Mouse (Mus musculus): Measurements from ENCODE around the gene Lpin1.

The Lpin1 gene

DNA sequence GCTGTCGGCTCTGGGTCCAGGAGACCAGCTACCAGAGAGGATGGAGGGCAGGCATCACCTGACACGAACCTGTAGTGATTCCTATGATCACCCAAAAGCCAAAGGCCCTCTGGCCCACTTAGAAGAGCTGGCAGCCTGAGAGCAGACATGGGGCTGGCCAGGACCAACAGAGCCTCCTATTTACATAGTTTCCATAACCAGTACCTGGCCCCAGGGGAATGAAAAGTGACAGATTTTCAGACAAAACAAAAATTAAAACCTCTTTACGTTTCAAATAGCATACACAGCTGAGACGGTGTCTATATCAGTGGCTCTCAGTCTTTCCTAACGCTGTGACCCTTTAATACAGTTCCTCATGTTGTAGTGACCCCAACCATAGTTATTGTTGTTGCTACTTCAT lies 83.9 kb downstream of the Lpin1 start:
- no peak for DNase-seq (ENCODE audit: low spot score)

GRCm38 (mm10) chr12:16526134-16526533 lies 84.6 kb downstream of the Lpin1 start:
- peak; percentile 26 for DNase-seq (ENCODE audit: low spot score)

DNA sequence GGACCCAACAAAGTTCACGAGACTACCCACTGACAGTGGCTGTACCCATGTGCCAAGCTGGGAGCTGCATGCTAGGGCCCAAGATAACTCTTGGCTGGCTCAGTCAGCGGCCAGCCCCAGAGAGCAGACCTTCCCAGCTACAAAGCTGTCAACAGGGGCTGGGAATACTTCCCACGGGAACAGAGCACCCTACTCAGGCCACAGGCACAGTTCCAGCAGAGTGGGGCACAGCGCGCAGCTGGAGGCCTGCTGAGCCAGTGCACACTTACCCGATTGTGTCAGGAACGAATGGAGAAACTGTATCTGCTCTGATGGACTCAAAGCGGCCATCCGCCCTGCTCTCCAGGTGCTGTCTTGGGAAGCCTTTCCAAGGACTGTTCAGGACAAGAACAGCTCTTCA lies 95.6 kb downstream of the Lpin1 start:
- DNase-seq (ENCODE audit: low spot score), result no peak

GRCm38 (mm10) chr12:16512991-16513390 lies 97.8 kb downstream of the Lpin1 start:
- no peak for DNase-seq (ENCODE audit: low spot score)

- peak; percentile 83 for DNase-seq (ENCODE audit: low spot score)
Measured at GRCm38 (mm10) chr12:16509122-16509752, 101.5 kb downstream of the Lpin1 start.

DNA sequence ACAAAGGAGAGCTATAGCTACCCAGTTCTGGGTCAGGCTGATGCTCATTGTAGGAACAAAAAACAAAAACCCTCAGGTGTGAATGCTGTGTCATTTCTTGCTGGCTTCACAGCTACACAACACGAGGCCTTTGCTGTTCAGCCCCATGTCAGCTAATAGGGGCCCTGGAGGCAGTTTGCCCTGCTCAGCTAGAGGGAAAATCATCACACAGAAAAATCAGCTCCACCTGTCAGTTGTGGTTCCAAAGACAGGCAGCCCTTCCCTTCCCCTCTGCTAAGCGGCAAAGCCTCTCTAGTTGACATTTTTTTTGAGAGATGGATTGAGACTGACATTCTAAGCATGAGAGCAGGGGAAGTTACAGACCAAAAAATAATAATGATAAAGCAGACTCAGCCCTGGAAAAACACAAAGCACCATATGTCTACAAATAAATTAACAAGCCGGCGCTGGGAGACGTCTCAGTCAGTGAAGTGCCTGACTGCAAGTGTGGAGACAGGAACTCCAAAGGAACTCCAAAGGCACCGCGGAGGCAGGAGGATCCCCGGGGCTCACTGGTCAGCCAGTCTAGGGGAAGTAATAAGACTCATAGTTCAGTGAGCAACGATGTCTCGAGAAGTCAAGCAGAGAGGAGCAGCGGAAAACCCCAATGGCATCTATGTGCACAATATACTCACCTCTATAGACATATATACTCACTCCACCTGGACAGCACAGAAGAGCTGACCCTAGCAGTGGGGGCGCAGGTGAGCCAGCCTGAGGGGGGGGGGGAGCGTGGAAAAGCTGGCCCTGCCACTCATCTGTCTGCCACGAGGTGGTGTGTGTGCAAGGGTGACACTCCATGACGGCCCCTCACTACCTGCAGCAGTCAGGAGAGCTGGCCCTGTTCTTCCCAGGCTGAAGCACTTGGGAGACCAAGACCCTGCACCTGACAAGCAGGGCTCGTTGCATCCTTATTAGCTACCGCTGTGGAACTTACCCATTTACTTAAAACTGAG lies 103.7 kb downstream of the Lpin1 start:
- no peak for DNase-seq (ENCODE audit: low spot score)

- no peak for DNase-seq (ENCODE audit: low spot score)
Measured at GRCm38 (mm10) chr12:16504244-16504643, 106.5 kb downstream of the Lpin1 start.

GRCm38 (mm10) chr12:16497960-16498359 lies 112.8 kb downstream of the Lpin1 start:
- no peak for DNase-seq (ENCODE audit: low spot score)

DNA sequence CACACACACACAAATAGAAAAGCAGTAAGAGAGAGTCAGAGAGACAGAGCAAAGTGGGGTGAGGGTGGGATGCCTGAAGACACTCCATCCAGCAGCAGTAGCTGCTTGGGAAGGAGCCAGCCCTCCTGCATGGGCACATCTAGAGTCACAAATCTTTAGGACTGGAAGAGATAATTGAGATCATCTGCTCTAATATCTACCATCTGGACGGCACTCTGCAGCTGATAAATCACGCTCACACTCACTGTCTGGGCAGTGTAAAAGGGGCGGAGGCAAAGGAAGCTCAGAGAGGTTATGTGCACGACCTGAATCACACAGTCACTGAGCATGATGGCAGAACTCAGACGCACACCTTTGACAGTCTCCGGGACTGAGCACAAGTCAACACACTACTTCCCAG lies 118.1 kb downstream of the Lpin1 start:
- no peak for DNase-seq (ENCODE audit: low spot score)

- no peak for DNase-seq (ENCODE audit: low spot score)
Measured at GRCm38 (mm10) chr12:16488899-16489298, 121.9 kb downstream of the Lpin1 start.

DNA sequence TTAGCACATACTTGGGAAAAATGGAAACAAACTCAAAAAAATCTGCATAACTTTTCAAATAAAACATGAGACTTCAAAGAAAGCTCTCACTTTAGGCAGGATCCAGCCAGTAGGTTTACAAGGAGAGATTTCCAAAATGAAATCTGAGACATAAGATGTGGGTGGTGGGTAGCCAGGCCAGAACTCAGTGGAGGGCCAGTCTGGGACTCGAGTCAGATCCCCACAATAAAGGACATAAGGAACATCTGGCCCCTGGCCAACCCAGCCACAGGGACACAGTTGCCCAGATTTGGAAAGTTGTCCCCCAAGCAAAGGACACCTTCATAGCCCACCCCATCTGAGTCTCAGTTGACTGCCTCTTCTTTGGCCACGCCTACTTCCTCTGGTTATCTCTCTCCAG lies 123.3 kb downstream of the Lpin1 start:
- no peak for DNase-seq (ENCODE audit: low spot score)

Data from T-cell, adult 2 months (primary cell).